Mouse (Mus musculus): ENCODE results near the gene 4930564D02Rik.

- TF ChIP-seq POLR2AphosphoS2 (IDR thresholded peaks at IDR 0.05; ENCODE audit: insufficient read length, low read depth) (no peak), MYOG (IDR thresholded peaks at IDR 0.05; ENCODE audit: control insufficient read depth in 1 of 3, insufficient read depth in 1 of 3, insufficient read length in 2 of 3, low read depth in 2 of 3) (no peak), POLR2A (IDR thresholded peaks at IDR 0.05; ENCODE audit: insufficient read length, low read depth) (no peak), TCF3 (IDR thresholded peaks at IDR 0.05; ENCODE audit: insufficient read length, low read depth) (no peak), MAX (IDR thresholded peaks at IDR 0.05; ENCODE audit: low read depth) (no peak), E2F4 (IDR thresholded peaks at IDR 0.05; ENCODE audit: insufficient read depth) (no peak), USF1 (IDR thresholded peaks at IDR 0.05; ENCODE audit: low read depth) (no peak), TCF12 (IDR thresholded peaks at IDR 0.05; ENCODE audit: insufficient read depth, poor library complexity, severe bottlenecking) (no peak), REST (IDR thresholded peaks at IDR 0.05; ENCODE audit: insufficient read depth, insufficient read length) (no peak), CEBPB (IDR thresholded peaks at IDR 0.05; ENCODE audit: insufficient read depth, poor library complexity, severe bottlenecking) (no peak)
Measured at GRCm38 (mm10) chr3:105123776-105124175, 57.1 kb downstream of the 4930564D02Rik start.

Measured in myocyte (in vitro differentiated cells).